9 mouse cellular contexts compared by ENCODE assay signal in the genomic region with DNA sequence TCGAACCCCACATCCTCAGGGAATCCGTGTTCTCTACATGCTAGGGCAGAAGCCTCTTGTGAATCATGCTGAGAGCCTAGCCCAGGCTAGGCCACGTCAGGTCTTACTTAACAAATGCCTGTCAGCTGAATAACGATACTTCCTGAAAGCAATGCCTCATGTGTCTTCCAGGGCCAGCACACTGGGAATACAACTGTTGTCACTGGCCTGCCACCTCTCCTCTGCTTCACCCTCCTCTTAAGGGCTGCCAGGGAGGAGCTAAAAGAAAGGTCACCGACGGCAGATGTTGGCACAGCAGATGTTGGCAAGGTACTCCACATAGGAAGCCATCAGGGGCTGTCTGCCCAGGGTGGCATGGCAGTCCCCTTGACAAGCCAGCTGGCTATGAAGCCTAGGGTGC. TPM values are rescaled to one million over a fixed set of nuclear protein-coding genes. Genes with fewer than 3 reads are reported as not detected.
DNase-seq lines count a peak whose midpoint lies in the region; ATAC-seq lines count a peak whose summit lies in the region.
"Had no signal": no experiment of that assay in that cellular context is flagged by ENCODE, and none has a peak within 500 bp of the region (broad histone marks: within the 10 kb centered on the region; RNA-seq: fewer than 3 reads in every experiment).

No protein-coding gene starts in this region.

- no peak overlapping the region for H3K4me2 ChIP-seq in kidney, embryonic 14.5 days (replicated peaks; ENCODE audit: low read depth, low read length)
- no peak overlapping the region for H3K4me2 ChIP-seq in heart, embryonic 16.5 days (ENCODE audit: low read depth, low read length)

- no peak for ATAC-seq in kidney, embryonic 14.5 days (ENCODE audit: low FRiP score, low TSS enrichment)
- no peak for ATAC-seq in heart, embryonic 16.5 days (replicated peaks; ENCODE audit: extremely low read depth, insufficient read depth, low FRiP score)
- ATAC-seq in frontal cortex, adult (ENCODE audit: low TSS enrichment) = no peak

- H3K4me3 ChIP-seq in kidney, embryonic 14.5 days (ENCODE audit: low read length) = no peak overlapping the region
- no peak overlapping the region for H3K4me3 ChIP-seq in heart, embryonic 16.5 days (ENCODE audit: low read length)

- no peak for DNase-seq in kidney, adult 8-10 months
- peak; percentile 62 for DNase-seq in 3T3-L1 (ENCODE audit: low read depth, low spot score)
- peak; percentile 72 to 82 for DNase-seq in adrenal gland, postnatal 36 days
- DNase-seq in urinary bladder, postnatal 4 days (ENCODE audit: low spot score in 2 of 2) = no peak
- no peak for DNase-seq in frontal cortex, postnatal 25 days (ENCODE audit: low spot score in 2 of 2)
- DNase-seq: cerebellum, adult 11-12 months had no signal

- peak overlapping the region; percentile 23; the same call in 1 of the 2 replicates for H3K9ac ChIP-seq in kidney, embryonic 14.5 days (ENCODE audit: low read depth, low read length)
- H3K9ac ChIP-seq in heart, embryonic 16.5 days (ENCODE audit: low read length) = peak overlapping the region; percentile 74

- H3K27ac ChIP-seq in kidney, embryonic 14.5 days (ENCODE audit: low read depth, low read length) = no peak overlapping the region
- peak overlapping the region; percentile 88 for H3K27ac ChIP-seq in heart, embryonic 16.5 days (ENCODE audit: low read length)

- WGBS in kidney, embryonic 14.5 days = 87% methylated on average over 6 of the region's 6 CpGs
- WGBS in heart, embryonic 16.5 days = 60% methylated on average over 6 of the region's 6 CpGs

- peaks cover 8% of the 10 kb centered on the region; the same call in 1 of the 2 replicates for H3K36me3 ChIP-seq in kidney, embryonic 14.5 days (ENCODE audit: control insufficient read depth, insufficient read depth, low read length)
- 0 out of 2 replicates have a peak, but pooled peaks cover 3% of the 10 kb centered on the region for H3K36me3 ChIP-seq in heart, embryonic 16.5 days (ENCODE audit: control insufficient read depth, insufficient read depth)

- no peaks in the 10 kb centered on the region for H3K27me3 ChIP-seq in kidney, embryonic 14.5 days (ENCODE audit: control insufficient read depth, insufficient read depth, low read length)
- no peaks in the 10 kb centered on the region for H3K27me3 ChIP-seq in heart, embryonic 16.5 days (ENCODE audit: control insufficient read depth, insufficient read depth, low read length)

- peaks cover 67% of the 10 kb centered on the region for H3K4me1 ChIP-seq in kidney, embryonic 14.5 days (ENCODE audit: control insufficient read depth, insufficient read depth, low read length)
- peaks cover 78% of the 10 kb centered on the region for H3K4me1 ChIP-seq in heart, embryonic 16.5 days (ENCODE audit: control insufficient read depth, insufficient read depth, low read length)

- H3K9me3 ChIP-seq in kidney, embryonic 14.5 days (ENCODE audit: control insufficient read depth, low read length) = no peaks in the 10 kb centered on the region
- H3K9me3 ChIP-seq in heart, embryonic 16.5 days (replicated peaks; ENCODE audit: control insufficient read depth, low read length) = no peaks in the 10 kb centered on the region

RNA-seq across cellular contexts. Expression of a gene that starts 20.3 kb away (rescaled TPM):
- polyA plus RNA-seq in kidney, embryonic 14.5 days (2014; fragmentation: Nextera tagmentation; extraction: Ambion mirVana) = 32.2 and 34.1 TPM in 2 replicates
- total RNA-seq in adrenal gland, postnatal 36 days (2021) = 10 to 100 TPM; 63.5 to 67.2 TPM
- 30.9 and 31.7 TPM in 2 replicates for polyA plus RNA-seq in heart, embryonic 16.5 days (2015; fragmentation: Nextera tagmentation; extraction: Ambion mirVana)

RNA-seq across cellular contexts. Expression of a gene that starts 45.7 kb away (rescaled TPM):
- polyA plus RNA-seq in kidney, embryonic 14.5 days (2014; fragmentation: Nextera tagmentation; extraction: Ambion mirVana) = 34.4 and 36.1 TPM in 2 replicates
- total RNA-seq in adrenal gland, postnatal 36 days (2021) = 100 to 1,000 TPM; 107 to 130 TPM
- 71.0 and 76.0 TPM in 2 replicates for polyA plus RNA-seq in heart, embryonic 16.5 days (2015; fragmentation: Nextera tagmentation; extraction: Ambion mirVana)

RNA-seq across cellular contexts. Expression of a gene that starts 56.3 kb away (rescaled TPM):
- polyA plus RNA-seq in kidney, embryonic 14.5 days (2014; fragmentation: Nextera tagmentation; extraction: Ambion mirVana) = 11.9 and 15.7 TPM in 2 replicates
- total RNA-seq in adrenal gland, postnatal 36 days (2021) = 10 to 100 TPM; 15.0 to 20.8 TPM
- polyA plus RNA-seq in heart, embryonic 16.5 days (2015; fragmentation: Nextera tagmentation; extraction: Ambion mirVana) = 26.3 and 28.7 TPM in 2 replicates

Comparison
In these comparisons a context has a peak if more than half of its experiments do, and no peak if none do; other contexts are left out.
1. DNase-seq: peak in 3T3-L1 (single experiment) and adrenal gland, postnatal 36 days (2 of 2); none in kidney, adult 8-10 months (0 of 2), urinary bladder, postnatal 4 days (0 of 2) and frontal cortex, postnatal 25 days (0 of 2).